Mouse (Mus musculus): ENCODE data around the gene Rtkn2. TPM values are rescaled to one million over a fixed set of nuclear protein-coding genes. Genes with fewer than 3 reads are reported as not detected.

Rtkn2 gene
- polyA plus RNA-seq, 1 experiment from 2014 or later = 5.1 TPM

DNA sequence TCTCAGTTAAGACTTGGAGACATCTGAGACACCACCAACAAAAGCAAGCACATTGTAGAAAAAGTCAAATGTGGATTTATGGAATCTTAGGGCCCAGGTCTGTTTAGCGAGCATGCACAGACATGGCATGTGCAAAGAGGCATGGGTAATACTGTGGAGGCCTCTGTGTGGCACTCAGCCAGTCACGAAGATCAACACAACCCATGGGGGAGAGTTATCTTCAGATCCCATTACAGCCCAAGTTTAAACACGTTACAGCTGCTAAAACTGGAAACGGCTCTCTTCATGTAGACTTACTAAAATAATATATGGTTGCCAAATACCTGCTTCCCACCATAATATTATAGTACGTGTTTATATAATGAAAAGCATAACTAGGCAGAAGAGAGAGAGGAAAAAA, 124.6 kb downstream of the Rtkn2 start:
- Histone ChIP-seq H3K36me3 (peaks cover 12% of the 10 kb centered on the region), H3K27ac (peak overlapping the region; percentile 91), H3K4me3 (no peak overlapping the region), H3K4me1 (replicated peaks) (peaks cover 39% of the 10 kb centered on the region), H3K9ac (no peak overlapping the region), H3K27me3 (no peaks in the 10 kb centered on the region), H3K9me3 (no peaks in the 10 kb centered on the region), H3K4me2 (no peak overlapping the region)
- ATAC-seq (ENCODE audit: low FRiP score) = no peak
- 75% methylated on average over 5 of the region's 5 CpGs for whole genome bisulfite sequencing

GRCm38 (mm10) chr10:68104481-68104880, 125.1 kb downstream of the Rtkn2 start:
- Histone ChIP-seq H3K36me3 (peaks cover 12% of the 10 kb centered on the region), H3K9ac (no peak overlapping the region), H3K4me1 (replicated peaks) (peaks cover 39% of the 10 kb centered on the region), H3K27me3 (no peaks in the 10 kb centered on the region), H3K4me2 (no peak overlapping the region), H3K27ac (peak overlapping the region; percentile 91), H3K4me3 (no peak overlapping the region), H3K9me3 (no peaks in the 10 kb centered on the region)
- 2% methylated on average over 2 of the region's 2 CpGs for WGBS
- no peak for ATAC-seq (ENCODE audit: low FRiP score)

GRCm38 (mm10) chr10:68104881-68105781, 125.8 kb downstream of the Rtkn2 start:
- Histone ChIP-seq H3K4me3 (no peak overlapping the region), H3K9ac (no peak overlapping the region), H3K27ac (peak overlapping the region; percentile 91), H3K9me3 (no peaks in the 10 kb centered on the region), H3K4me1 (replicated peaks) (peaks cover 39% of the 10 kb centered on the region), H3K27me3 (no peaks in the 10 kb centered on the region), H3K36me3 (peaks cover 12% of the 10 kb centered on the region), H3K4me2 (no peak overlapping the region)
- ATAC-seq (ENCODE audit: low FRiP score) = no peak
- 65% methylated on average over 14 of the region's 14 CpGs for WGBS

GRCm38 (mm10) chr10:68106351-68106950, 127.1 kb downstream of the Rtkn2 start:
- 30% methylated on average over 9 of the region's 9 CpGs for WGBS
- no peak for ATAC-seq (ENCODE audit: low FRiP score)

DNA sequence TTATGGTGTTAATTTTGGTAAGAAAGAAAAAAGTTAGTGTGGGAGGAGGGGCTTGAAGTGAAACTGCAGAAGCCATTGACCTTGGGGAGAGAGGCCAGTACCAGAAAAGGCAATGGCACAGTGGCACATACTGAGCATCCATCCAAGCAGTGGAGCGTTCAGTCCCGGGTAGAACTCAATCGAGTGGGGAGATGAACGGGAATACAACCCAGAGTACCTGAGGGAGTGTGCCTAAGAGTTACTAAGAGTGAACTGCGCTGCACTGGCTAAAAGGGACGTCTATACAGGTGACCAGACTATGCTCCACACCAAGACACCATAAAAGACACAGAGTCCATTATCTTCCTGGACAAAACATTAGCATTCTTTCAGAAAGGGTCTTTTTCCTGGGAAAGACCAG, 128.3 kb downstream of the Rtkn2 start:
- Histone ChIP-seq H3K9ac (no peak overlapping the region), H3K4me3 (no peak overlapping the region), H3K4me1 (replicated peaks) (peaks cover 51% of the 10 kb centered on the region), H3K36me3 (no peaks in the 10 kb centered on the region), H3K9me3 (no peaks in the 10 kb centered on the region), H3K4me2 (no peak overlapping the region), H3K27ac (peak overlapping the region; percentile 91), H3K27me3 (no peaks in the 10 kb centered on the region)
- 83% methylated on average over 6 of the region's 6 CpGs for WGBS
- no peak for ATAC-seq (ENCODE audit: low FRiP score)

More at GRCm38 (mm10) chr10:68106351-68106950, 127.1 kb downstream of the Rtkn2 start:
- H3K9me3 ChIP-seq = no peaks in the 10 kb centered on the region
- peaks cover 4% of the 10 kb centered on the region; the same call in 1 of the 2 replicates for H3K36me3 ChIP-seq
- no peak overlapping the region for H3K4me3 ChIP-seq
- peaks cover 45% of the 10 kb centered on the region for H3K4me1 ChIP-seq (replicated peaks)
- H3K4me2 ChIP-seq = no peak overlapping the region
- H3K9ac ChIP-seq = peak overlapping the region; percentile 29; the same call in 1 of the 2 replicates
- peak overlapping the region; percentile 91 for H3K27ac ChIP-seq
- no peaks in the 10 kb centered on the region for H3K27me3 ChIP-seq

Other genes with a start within 250 kb of the Rtkn2 start
- gene Zfp365, start 66.9 kb upstream of the Rtkn2 start, polyA plus RNA-seq (2015; fragmentation: Nextera tagmentation; extraction: Ambion mirVana) = 2.1 and 2.4 TPM in 2 replicates